Mouse (Mus musculus) urinary bladder, postnatal 4 days (tissue): ENCODE results near the gene Arhgdia.
"Not testable (repeated sequence)": the region's sequence is repeated elsewhere in the genome, so short reads cannot be mapped to it uniquely, and the experiment has no call there.

Experiments
- DNase-seq, 2 experiments: peaks; one replicate each; pipeline ENCODE4 v3.0.0; 2021 to 2022; ENCODE audit warnings: low spot score in 2 of 2

Gene Arhgdia

DNA sequence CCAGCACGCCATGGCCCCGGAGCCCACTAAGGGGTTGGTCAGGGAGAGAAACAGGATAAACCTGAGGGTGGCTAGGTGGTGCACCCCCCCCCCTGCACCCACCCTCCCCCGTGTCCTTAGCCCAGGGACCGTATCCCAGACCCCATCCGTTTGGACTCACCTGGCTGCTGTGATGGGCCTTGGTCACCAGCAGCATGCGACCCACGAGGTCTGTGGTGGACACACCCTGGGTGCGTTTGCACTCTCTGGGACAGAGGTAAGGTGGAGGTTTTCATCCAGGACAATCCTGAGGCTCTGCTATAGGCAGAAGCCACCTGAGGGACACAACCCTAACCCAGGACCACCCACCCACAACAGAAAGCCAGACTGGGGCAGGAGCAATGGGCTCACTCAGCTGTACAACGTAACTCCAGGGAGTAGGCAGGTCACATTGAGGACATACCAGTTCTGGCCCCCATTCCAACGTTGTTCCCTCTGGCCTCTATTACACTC, 32.1 kb upstream of the Arhgdia start:
- DNase-seq: peak in 1 of 2 experiments; percentile 17

DNA sequence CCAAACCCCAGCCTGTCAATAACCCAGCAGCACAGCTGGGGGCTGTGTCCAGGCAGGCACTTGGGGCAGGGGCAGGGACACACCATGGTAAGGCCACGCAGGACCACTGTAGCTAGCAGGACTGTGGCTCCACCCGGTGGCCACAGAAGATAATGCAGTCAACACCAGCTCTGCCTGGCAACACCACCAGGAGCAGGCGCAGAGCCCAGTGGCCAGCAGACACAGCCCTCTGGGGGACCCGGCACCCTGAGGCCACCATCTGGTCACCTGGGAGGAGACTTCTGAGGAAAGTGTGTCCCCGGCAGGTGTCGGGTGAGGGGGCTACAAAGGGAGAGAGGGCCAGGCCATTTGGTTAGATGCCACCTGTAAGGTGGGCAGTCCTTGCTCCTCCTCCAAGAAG, 31.3 kb upstream of the Arhgdia start:
- DNase-seq: peak; percentile 60 to 78

DNA sequence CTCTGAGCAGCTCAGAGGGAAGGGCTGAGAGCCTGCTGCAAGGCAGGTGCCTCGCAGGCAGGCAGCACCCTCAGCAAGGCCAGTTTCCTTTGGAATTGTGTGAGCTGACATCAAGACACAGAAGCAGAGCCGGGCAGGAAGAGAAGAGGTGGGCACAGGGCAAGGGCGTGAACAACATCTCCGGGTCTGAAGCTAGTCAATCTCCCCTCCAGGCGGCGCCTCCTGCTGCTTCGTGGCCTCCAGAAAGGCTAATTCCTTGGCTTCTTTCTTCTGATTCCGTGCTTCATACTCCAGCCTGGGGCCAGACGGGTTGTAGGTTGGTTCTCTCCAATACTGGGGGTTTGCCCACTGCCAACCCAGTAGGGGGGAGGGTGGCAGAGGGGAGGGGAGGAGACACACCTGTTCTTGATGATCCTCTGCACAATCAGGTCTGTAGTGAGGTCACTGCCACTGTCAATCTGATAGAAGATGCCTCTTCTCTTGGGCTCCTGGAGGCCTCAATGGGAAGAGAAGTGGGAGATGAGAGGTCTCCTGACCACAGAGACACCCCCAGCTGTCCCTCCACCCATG, 29.1 kb upstream of the Arhgdia start:
- no peak for DNase-seq

DNA sequence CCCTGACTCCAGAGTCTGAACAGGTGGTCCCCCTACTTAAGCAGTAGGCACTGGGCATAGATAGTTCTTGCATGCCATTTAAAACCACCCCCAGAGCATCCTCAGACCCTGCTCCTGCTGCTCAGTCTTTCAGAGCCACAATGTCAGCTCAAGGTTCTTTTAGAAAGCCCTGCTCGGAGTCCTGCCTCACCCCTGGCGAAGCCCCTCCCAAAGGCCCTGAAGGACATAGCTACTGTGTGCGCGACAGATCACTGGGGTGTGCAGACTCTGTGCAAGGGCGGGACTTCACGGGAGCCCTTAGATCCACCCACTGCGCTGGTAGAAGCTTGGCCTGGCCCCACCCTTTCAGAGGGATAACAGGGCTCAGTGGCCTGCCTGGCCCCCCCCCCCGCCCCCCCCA, 27.8 kb upstream of the Arhgdia start:
- DNase-seq: peak in 1 of 2 experiments; percentile 17

DNA sequence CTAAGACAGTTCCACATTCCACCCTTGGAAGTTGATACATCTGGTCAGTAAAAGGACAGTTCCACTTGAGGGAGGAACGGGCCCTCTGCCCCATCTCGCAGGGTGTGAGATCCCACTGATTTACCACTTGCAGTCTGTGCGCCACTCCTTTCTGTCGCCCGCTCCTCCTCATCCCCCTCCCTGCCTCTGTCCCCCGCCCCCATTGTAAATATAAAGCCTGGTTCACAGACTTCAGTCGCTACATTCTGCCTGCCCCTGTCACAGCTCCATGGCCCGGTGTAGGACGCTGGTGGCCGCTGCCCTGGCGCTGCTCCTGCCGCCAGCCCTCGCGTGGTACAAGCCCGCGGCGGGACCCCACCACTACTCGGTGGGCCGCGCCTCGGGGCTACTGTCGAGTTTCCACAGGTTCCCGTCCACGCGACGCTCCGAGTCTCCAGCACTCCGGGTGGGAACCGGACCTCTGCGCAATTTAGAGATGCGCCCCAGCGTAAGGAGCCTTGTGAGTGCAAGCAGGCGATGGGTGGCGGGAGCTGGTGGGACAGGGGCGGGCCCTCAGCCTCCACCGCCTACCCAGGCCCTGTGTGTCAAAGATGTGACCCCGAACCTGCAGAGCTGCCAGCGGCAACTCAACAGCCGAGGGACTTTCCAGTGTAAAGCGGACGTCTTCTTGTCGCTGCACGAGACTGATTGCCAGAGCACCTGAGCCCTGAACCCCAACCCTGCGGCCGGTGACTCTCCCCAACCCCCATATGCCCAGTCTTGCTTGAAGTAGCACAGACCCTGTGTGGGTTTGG, 27.0 kb upstream of the Arhgdia start, which contains the start of gene Npb:
Gene Npb (plus strand): TSS at position 237 of the 794 bp plus-strand sequence.
- DNase-seq: no peak

DNA sequence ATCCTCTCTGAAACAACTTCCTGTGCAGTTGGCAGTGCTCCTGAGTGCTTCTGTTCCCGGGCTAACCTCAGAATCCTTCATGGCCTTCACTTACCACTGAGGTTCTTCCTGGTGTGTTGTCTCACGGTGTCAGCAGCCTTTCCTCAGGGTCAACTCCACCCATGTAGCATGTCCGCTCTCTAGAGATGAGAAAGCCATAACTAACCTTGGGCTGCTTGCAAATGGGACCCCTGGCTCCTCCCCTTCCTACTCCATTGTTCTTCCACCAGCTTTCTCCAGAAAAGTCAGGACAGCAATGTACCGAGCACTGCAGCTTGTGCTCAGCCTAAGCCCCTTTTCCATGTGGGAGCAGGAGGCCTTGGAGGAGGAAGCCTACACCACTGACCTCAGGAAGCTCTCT, 25.3 kb upstream of the Arhgdia start:
- DNase-seq: no peak

DNA sequence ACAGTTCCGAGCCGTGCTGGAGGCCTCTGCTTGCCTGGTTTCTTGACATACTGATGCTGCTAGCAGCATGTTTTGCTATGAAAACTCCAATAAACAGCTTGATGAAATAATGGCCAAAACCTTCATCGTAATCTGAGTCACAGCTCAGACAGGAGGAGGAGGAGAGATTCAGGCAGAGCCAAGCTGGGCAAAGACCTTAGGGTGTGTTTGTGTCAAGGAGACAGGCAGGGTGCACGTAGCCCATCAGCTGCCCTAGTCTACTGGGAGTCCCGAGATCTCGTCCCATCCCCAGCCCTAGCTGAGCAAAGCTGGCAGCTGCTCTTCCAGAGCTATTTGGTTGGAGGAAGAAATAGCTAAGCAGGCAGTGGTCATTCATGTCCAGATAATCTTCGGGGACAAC, 24.2 kb upstream of the Arhgdia start:
- no peak for DNase-seq

DNA sequence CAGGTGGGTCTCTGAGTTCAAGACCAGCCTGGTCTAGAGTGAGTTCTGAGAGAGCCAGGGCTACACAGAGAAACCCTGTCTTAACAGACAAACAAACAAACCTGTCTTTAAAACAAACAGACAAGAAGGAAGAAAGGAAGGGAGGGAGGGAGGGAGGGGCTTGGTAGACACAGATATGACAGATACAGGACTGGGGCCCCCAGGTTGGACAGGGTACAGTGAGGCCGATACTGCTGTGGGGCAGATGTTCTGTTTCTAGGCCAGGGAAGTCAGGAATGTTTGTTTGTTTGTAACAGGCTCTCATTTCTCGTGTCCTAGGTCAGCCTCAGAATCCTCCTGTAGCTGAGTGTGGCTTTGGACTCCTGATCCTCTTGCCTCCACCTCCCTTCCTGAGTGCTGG, 22.1 kb upstream of the Arhgdia start:
- no peak for DNase-seq

DNA sequence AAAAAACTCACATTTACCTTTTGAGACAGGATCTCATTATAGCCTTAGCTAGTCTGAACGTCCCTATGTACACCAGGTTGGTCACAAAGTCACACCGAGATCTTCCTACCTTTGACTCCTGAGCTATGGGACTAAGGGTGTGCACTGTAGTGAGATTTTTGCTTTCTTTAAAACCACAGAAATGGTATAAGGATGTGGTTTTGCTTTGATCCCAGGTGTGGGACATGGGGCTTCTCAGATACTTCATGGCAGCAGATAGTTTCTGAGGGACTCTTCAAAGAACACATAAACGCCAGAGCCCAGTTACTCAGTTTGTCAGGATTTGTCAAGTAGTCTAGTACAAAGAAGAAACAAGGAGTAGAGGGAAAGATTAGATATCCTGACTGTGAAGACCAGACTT, 19.3 kb upstream of the Arhgdia start:
- DNase-seq: no peak

DNA sequence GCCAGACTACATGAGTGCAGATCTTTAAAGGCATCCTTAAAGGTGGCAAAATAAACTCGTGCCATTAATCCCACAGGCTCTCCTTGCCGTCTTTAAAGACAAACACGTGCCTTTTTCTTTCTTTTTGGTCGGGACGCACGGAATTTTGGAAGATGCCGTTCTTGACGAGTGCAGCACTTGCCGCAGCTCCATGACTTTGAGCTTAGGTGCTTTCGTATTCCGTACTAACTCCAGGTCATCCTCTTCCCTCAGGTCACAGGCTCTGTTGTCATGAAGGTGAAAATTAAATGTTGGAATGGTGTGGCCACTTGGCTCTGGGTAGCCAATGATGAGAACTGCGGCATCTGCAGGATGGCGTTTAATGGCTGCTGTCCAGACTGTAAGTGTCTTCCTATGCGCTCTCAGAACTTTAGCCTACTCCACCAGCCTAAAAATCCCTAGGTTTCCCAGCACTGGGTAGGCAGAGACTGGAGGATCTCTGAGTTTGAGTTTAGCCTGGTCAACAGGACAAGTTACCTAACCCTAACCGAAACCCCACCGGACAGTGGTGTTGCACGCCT, 17.6 kb upstream of the Arhgdia start:
- DNase-seq: no peak

DNA sequence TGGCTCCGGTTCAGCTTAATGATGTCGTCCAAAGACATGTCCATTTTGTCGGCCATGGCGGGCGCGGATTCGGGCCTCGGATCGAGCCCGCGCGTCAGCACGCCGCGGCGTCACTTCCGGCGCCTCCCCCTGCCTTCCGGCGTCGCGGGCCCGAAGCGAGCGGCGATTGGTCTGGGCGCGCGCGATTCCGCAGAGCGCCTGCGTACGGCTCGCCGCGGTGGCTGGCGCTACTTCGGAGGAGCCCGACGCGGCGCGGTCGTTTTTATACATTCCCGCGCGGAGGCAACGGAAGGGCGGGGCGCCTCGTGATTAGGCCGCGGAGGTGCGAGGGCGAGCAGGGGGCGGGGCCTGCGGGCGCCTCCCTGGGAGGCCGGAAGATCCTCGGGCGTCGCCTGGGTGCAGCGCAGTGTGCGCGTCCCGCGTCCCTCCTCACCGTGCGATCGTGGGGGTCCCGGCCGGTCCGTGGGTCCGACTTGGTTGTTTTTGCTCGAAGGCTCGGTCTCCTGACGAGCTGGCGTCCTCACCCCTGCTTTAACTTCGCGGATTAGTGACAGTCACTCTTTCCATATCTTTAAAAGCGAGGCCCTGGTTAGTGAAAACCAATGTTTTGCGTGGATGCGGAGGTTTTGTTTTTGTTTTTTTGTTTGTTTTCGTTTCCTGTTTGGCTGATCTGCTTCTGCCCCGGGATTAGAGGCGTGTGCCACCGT, 17.0 kb upstream of the Arhgdia start, which contains the start of the genes Alyref and Anapc11:
Gene Alyref (minus strand): TSS at position 83 of the 707 bp plus-strand sequence.
Gene Anapc11 (plus strand): TSS at position 139 of the 707 bp plus-strand sequence.
- peak; percentile 92 to 95 for DNase-seq

DNA sequence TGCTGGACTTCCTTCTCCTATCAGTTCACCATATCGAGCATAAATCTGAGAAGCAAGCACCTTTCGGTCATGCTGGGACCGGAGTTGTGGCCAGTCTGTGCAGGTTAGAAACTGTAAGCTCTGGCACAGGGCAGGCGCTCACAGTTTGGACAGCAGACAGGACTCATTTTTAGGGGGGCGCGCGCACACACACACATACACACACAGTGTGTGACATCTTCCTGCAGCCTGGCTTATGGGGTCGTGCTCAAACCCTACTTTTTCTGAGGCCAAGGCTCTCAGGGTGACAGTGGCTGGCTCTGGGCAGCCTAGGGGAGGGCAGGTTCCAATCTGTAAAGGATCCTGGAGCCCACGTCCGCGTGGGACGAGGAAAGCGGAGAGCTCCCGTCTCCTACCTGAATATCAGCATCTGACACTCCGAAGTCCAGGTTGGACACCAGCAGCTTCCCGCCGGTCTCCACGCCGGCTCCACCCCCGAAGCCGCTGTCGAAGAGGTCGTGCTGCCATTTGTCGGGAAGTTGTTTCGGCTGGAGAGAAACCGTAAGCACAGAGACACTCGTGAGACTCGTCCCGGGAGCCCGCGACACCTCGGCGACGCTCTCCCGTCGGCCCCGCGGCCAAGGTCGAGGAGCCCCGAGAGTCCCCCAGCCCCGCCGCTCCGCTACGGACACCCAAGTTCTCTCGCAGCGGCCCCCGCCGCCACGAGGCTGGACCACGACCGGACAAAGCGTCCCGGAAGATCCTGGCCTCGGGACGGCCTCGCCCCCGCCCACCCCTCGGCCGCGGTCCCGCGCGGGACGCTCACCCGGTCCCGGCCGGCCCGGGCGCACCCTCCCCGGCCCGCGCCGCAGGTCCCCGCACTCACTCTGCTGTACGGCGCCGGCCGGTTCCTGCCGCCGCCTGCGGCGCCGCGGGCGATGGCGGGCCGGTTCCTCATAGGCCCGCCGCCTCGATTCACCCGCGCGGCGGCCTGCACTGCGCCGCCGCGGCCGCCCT, 16.1 kb upstream of the Arhgdia start:
- no peak for DNase-seq

DNA sequence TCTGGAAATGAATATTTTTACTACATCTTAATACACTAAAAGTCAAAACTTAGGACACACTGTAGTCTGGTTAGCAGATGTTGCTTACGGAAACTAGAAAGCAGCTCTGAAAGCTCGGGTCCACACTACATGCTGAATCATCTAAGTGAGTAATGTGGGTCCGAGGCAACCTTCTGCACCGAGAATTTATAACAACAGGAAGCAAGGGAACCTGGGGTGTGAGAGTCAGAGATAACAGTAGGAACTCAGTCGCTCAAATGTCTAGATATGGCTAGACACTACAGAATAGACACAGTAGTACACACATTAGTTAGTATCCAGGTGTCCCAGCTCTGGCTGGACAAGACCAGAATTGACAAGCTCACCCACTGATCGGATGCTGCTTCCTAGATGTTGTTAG, 7.1 kb upstream of the Arhgdia start:
- DNase-seq: no peak

DNA sequence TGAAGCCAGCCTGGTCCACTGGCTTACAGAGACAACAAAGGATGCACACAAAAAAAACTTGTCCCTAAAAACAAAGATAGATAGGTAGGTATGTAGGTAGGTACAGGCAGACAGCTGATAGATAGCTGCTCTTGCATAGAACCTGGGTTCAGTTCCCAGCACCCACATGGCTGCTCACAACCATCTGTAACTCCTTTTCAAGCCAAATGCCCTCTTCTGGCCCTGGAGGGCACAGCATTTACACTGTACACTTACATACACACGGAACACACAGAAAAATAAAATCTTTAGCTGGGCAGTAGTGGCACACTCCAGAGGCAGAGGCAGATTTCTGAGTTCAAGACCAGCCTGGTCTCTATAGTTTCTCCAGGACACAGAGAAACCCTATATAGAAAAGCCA, 2.5 kb upstream of the Arhgdia start:
- no peak for DNase-seq

DNA sequence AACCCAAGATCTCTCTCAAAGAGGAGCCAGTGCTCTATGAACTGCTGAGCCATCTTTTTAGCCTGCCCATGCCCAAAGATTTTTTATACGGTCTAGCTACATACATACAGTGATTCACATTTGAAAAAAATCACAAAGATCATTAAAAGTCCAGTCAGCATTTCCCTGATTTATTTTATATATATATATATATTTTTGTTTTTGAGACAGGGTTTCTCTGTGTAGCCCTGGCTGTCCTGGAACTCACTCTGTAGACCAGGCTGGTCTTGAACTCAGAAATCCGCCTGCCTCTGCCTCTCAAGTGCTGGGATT, 1.5 kb upstream of the Arhgdia start:
- not testable (repeated sequence) for DNase-seq

DNA sequence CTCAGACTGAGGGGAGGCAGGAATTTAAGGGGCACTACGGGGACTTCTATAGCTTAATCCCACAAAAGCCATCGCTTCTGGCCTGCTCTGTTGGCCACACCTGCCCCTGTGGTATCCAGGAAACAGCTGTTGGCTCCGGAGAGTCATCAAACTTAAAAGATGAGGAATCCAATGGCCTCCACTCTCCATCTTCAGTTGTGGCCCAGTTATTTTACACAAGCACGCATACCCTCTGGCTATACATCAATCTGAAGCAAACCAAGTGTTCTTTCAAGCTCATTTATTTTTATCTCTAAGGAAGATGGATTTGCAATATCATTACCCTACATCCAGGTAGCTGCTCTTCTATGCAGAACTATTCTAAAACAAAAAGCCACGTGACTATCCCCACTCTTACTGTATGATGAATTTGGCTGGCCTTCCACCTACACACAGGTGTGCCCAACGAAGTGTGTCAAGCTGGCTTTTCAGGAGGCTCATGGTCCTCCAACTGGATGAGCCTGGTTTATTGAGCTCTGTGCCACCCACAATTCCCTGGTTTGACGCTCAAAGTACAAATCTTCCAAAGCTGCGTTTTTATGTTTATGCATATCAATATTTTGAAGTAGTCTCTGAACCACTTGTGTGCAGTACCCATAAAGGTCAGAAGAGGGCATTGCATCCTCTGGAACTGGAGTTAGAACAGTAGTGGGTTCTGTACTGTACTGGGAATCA, 1.0 kb upstream of the Arhgdia start:
- no peak for DNase-seq

DNA sequence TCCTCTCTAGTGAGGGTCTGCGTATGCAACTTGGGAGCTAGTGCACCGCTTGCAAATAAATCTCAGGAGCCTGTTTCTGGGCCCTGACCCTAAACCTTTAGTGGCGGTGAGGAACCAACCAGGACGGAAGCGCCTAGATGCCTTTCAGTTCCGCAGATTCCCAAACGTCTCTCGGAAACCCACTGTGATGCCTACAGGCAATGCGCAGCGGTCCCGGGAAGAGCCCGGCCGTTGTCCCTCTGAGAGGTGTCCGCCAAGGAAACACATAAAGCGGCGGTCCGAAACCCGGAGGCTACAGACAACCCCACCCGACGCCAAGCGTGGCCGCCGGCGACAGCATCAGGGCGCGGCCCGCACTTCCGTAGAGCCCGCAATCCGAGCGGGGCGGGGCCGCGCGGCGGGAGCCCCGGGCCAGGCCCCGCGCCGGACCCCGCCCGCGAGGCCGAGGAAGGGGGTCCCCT, 523 bp downstream of the Arhgdia start:
- peak in 1 of 2 experiments; percentile 43 for DNase-seq

DNA sequence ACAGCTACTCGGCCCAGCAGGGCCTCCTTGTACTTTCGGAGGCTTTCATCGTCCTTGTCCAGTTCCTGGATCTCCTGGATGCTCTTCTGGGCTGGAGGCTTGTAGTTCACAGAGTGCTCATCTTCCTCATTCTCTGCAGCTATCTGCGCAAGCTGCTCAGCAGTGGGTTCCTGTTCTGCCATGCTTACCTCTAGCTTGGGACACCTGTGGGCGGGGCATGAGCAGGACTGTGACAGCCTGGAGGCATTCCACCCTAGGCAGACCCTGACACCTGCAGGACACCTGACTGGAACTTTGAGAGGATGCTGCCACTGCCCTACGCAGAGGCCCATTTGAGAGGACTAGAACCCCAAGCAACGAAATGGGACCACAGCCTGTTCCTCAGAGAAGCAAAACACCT, 1.2 kb downstream of the Arhgdia start:
- DNase-seq: no peak

DNA sequence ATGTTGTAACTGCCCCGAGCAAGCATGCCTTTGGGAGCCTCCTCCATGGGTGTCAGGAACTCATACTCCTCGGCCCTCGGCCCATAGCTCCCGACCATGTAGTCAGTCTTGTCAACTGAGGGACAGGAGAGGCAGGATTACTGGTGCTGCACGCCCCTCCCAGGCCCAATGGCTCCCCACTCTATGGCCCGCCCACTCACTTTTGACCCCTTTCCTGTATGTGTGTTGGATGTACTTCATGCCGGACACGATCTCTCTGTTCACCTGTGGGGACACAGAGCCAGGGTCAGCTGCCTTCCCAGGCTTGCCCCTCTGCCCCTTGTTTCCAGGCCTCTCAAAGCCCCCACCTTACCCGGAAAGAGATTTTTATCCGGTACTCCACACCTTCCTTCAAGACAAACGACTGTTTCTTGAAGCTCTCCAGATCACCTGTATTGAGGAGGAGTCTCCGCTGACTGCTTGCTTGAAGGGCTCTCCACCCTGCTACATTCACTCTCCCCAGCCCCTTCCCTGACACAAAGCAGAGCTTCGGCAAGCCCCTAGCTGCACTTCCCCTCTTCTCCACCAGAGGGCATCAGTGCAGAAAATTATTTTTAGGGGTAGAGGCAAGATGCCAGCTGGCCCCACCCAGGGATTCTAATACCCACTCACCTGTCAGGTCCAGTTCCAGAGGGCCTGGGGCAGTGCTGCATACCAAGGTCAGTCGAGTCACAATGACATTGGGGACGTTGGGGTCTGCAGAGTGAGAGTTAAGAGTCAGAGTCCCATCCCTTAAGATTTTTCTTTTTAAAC, 1.9 kb downstream of the Arhgdia start:
- DNase-seq: peak; percentile 52 to 79
